Mouse (Mus musculus) MEL (cell line): ENCODE measurements around the gene Ankrd40. TPM values are rescaled to one million over a fixed set of nuclear protein-coding genes. Genes with fewer than 3 reads are reported as not detected.
A peak's percentile ranks its signal among the peaks of the same experiment; 100 is the strongest.

Source experiments
- DNase-seq: peaks from one replicate; pipeline ENCODE4 v3.0.0; 2011; ENCODE audit warnings: low read depth, low spot score
- H3K27ac ChIP-seq: 2 replicates; pipeline ENCODE4 v1.5.1; 2012; ENCODE audit warnings: low read depth, mild to moderate bottlenecking, control low read depth, low read length, moderate library complexity; ENCODE audit not compliant: control insufficient read depth
- H3K27me3 ChIP-seq, 2 experiments: fragments of 150-350 bp in 1 of 2; sonication (generic) in 1 of 2; 2 replicates each; pipeline ENCODE4 v1.6.1; 2012; ENCODE audit warnings: low read length in 2 of 2, mild to moderate bottlenecking in 2 of 2, improper control_type of control experiment in 1 of 2, moderate library complexity in 1 of 2; ENCODE audit not compliant: insufficient read depth in 2 of 2, control insufficient read depth in 1 of 2
- H3K36me3 ChIP-seq, 2 experiments: 2 replicates each; pipeline ENCODE4 v1.6.1; 2012 to 2014; ENCODE audit warnings: low read length in 2 of 2, improper control_type of control experiment in 1 of 2, inconsistent platforms in 1 of 2, mild to moderate bottlenecking in 1 of 2; ENCODE audit not compliant: insufficient read depth in 2 of 2, control insufficient read depth in 1 of 2
- H3K4me1 ChIP-seq, 2 experiments: fragments of 150-350 bp in 1 of 2; sonication (generic) in 1 of 2; 2 replicates each; pipeline ENCODE4 v1.6.1; 2012; ENCODE audit warnings: low read length in 2 of 2, improper control_type of control experiment in 1 of 2, mild to moderate bottlenecking in 1 of 2; ENCODE audit not compliant: insufficient read depth in 2 of 2, control insufficient read depth in 1 of 2
- H3K4me3 ChIP-seq, 2 experiments: fragments of 150-350 bp in 1 of 2; sonication (generic) in 1 of 2; 2 replicates each; pipeline ENCODE4 v1.5.1; 2012; ENCODE audit warnings: low read depth in 2 of 2, low read length in 2 of 2, mild to moderate bottlenecking in 2 of 2, moderate library complexity in 2 of 2, control low read depth in 1 of 2, improper control_type of control experiment in 1 of 2; ENCODE audit not compliant: control insufficient read depth in 1 of 2, insufficient read depth in 1 of 2
- H3K79me2 ChIP-seq: 2 replicates; pipeline ENCODE4 v1.6.1; 2012; ENCODE audit warnings: mild to moderate bottlenecking, low read length, moderate library complexity; ENCODE audit not compliant: control insufficient read depth, poor library complexity, insufficient read depth
- H3K9ac ChIP-seq: 2 replicates; pipeline ENCODE4 v1.6.1; 2012; ENCODE audit warnings: low read depth, mild to moderate bottlenecking, control low read depth, low read length, moderate library complexity; ENCODE audit not compliant: control insufficient read depth, poor library complexity, severe bottlenecking
- H3K9me3 ChIP-seq: fragments of 150-350 bp; sonication (generic); replicated peaks from 2 replicates; pipeline ENCODE4 v1.6.1; 2012; ENCODE audit warnings: mild to moderate bottlenecking, low read length, improper control_type of control experiment, moderate library complexity; ENCODE audit not compliant: insufficient read depth
- BHLHE40 ChIP-seq: IDR thresholded peaks from 2 replicates; pipeline ENCODE4 v1.6.1; 2012; ENCODE audit warnings: low read depth, mild to moderate bottlenecking, inconsistent platforms, low read length, improper control_type of control experiment, borderline replicate concordance
- CHD1 ChIP-seq: IDR thresholded peaks from 2 replicates; pipeline ENCODE4 v1.6.1; 2012; ENCODE audit warnings: low read depth, mild to moderate bottlenecking, inconsistent platforms, low read length, improper control_type of control experiment
- CHD2 ChIP-seq: IDR thresholded peaks from 2 replicates; pipeline ENCODE4 v1.6.1; 2011; ENCODE audit warnings: low read length, improper control_type of control experiment
- CTCF ChIP-seq, 3 experiments: IDR thresholded peaks in 2 of 3; conservative IDR thresholded peaks in 1 of 3; 2 replicates each; pipeline ENCODE4 v1.5.1; 2011 to 2012; ENCODE audit warnings: low read length in 3 of 3, low read depth in 2 of 3, mild to moderate bottlenecking in 2 of 3, improper control_type of control experiment in 1 of 3, inconsistent platforms in 1 of 3, mixed read lengths in 1 of 3, moderate library complexity in 1 of 3; ENCODE audit not compliant: control insufficient read depth in 1 of 3, insufficient read depth in 1 of 3, poor library complexity in 1 of 3, severe bottlenecking in 1 of 3
- EP300 ChIP-seq, 2 experiments: IDR thresholded peaks; 2 replicates each; pipeline ENCODE4 v1.6.1; 2011; ENCODE audit warnings: improper control_type of control experiment in 2 of 2, low read length in 2 of 2, low read depth in 1 of 2, mild to moderate bottlenecking in 1 of 2
- ETS1 ChIP-seq: IDR thresholded peaks from 2 replicates; pipeline ENCODE4 v1.6.1; 2012; ENCODE audit warnings: low read depth, mild to moderate bottlenecking, inconsistent platforms, low read length, improper control_type of control experiment, moderate library complexity
- GABPA ChIP-seq: IDR thresholded peaks from 2 replicates; pipeline ENCODE4 v1.6.1; 2012; ENCODE audit warnings: low read depth, mild to moderate bottlenecking, inconsistent platforms, low read length, improper control_type of control experiment, moderate library complexity
- JUND ChIP-seq: IDR thresholded peaks from 2 replicates; pipeline ENCODE4 v1.6.1; 2011; ENCODE audit warnings: low read depth, mild to moderate bottlenecking, improper control_type of control experiment, low read length
- MAX ChIP-seq: IDR thresholded peaks from 2 replicates; pipeline ENCODE4 v1.6.1; 2011; ENCODE audit warnings: low read length, improper control_type of control experiment
- MAZ ChIP-seq: IDR thresholded peaks from 2 replicates; pipeline ENCODE4 v1.6.1; 2012; ENCODE audit warnings: low read depth, mild to moderate bottlenecking, inconsistent platforms, low read length, improper control_type of control experiment
- MEF2A ChIP-seq: IDR thresholded peaks from 2 replicates; pipeline ENCODE4 v1.6.1; 2014; ENCODE audit warnings: low read depth, mild to moderate bottlenecking, inconsistent platforms, low read length, improper control_type of control experiment; ENCODE audit not compliant: poor library complexity, insufficient replicate concordance, severe bottlenecking; ENCODE audit errors: extremely low read depth
- MXI1 ChIP-seq: IDR thresholded peaks from 2 replicates; pipeline ENCODE4 v1.6.1; 2011; ENCODE audit warnings: mild to moderate bottlenecking, low read depth, low read length, improper control_type of control experiment
- MYB ChIP-seq: IDR thresholded peaks from 2 replicates; pipeline ENCODE4 v1.6.1; 2011; ENCODE audit warnings: mild to moderate bottlenecking, low read depth, low read length, improper control_type of control experiment
- NELFE ChIP-seq: IDR thresholded peaks from 2 replicates; pipeline ENCODE4 v1.6.1; 2011; ENCODE audit warnings: low read depth, low read length, improper control_type of control experiment
- NRF1 ChIP-seq: IDR thresholded peaks from 2 replicates; pipeline ENCODE4 v1.6.1; 2014; ENCODE audit warnings: low read depth, mild to moderate bottlenecking, inconsistent platforms, low read length, improper control_type of control experiment, moderate library complexity; ENCODE audit not compliant: poor library complexity, insufficient read depth, severe bottlenecking
- POLR2AphosphoS2 ChIP-seq: IDR thresholded peaks from 2 replicates; pipeline ENCODE4 v1.6.1; 2011; ENCODE audit warnings: low read length, improper control_type of control experiment
- RAD21 ChIP-seq: IDR thresholded peaks from 2 replicates; pipeline ENCODE4 v1.6.1; 2011; ENCODE audit warnings: mild to moderate bottlenecking, low read depth, low read length, improper control_type of control experiment
- SMC3 ChIP-seq: IDR thresholded peaks from 2 replicates; pipeline ENCODE4 v1.6.1; 2011; ENCODE audit warnings: low read depth, low read length, improper control_type of control experiment
- TAL1 ChIP-seq: IDR thresholded peaks from 2 replicates; pipeline ENCODE4 v1.6.1; 2012; ENCODE audit warnings: mild to moderate bottlenecking, inconsistent platforms, low read length, moderate library complexity, mixed read lengths
- UBTF ChIP-seq: IDR thresholded peaks from 2 replicates; pipeline ENCODE4 v1.6.1; 2012; ENCODE audit warnings: low read depth, mild to moderate bottlenecking, inconsistent platforms, low read length, improper control_type of control experiment, moderate library complexity, borderline replicate concordance; ENCODE audit not compliant: insufficient read depth
- ZC3H11A ChIP-seq: IDR thresholded peaks from 2 replicates; pipeline ENCODE4 v1.6.1; 2012; ENCODE audit warnings: low read depth, mild to moderate bottlenecking, inconsistent platforms, low read length, improper control_type of control experiment
- polyA plus RNA-seq, 2 experiments: library from polyadenylated mRNA; stranded (reverse) in 1 of 2; unstranded in 1 of 2; fragments of >175 nt in 1 of 2; fragments of >200 nt in 1 of 2; gene quantifications; 2 replicates each; pipeline versions ENCODE4 v1.2.1 to v1.2.4; 2012; ENCODE audit warnings: low replicate concordance in 2 of 2, low read depth in 1 of 2; ENCODE audit not compliant: insufficient read length in 2 of 2, insufficient read depth in 1 of 2, missing spikeins in 1 of 2
- total RNA-seq: library from RNA; depleted of rRNA; stranded (reverse); fragments of 300-350 nt; gene quantifications from 2 replicates; pipeline ENCODE4 v1.2.3, GENCODE M21; 2012

Gene Ankrd40
- total and polyA plus RNA-seq, 3 experiments, result 37.1 to 60.0 TPM; not detected in 1

- Histone ChIP-seq H3K9me3 (no peaks in the 10 kb centered on the region), H3K27ac (no peak overlapping the region), H3K4me3 (no peak overlapping the region), H3K79me2 (no peaks in the 10 kb centered on the region), H3K36me3 (no peaks in the 10 kb centered on the region), H3K4me1 (no peaks in the 10 kb centered on the region), H3K27me3 (peaks cover 6 to 17% of the 10 kb centered on the region in 2 experiments; a peak in 3 of 4 replicates), H3K9ac (no peak overlapping the region)
- no peak for TF ChIP-seq CHD2
- no peak for TF ChIP-seq JUND
- TF ChIP-seq MEF2A, result no peak
- TF ChIP-seq CHD1, result no peak
- no peak for TF ChIP-seq NELFE
- TF ChIP-seq MAX, result no peak
- TF ChIP-seq MXI1, result no peak
- TF ChIP-seq UBTF, result no peak
- TF ChIP-seq ZC3H11A, result no peak
- no peak for TF ChIP-seq SMC3
- TF ChIP-seq POLR2AphosphoS2, result no peak
- TF ChIP-seq GABPA, result no peak
- TF ChIP-seq RAD21, result no peak
- TF ChIP-seq NRF1, result no peak
- no peak for DNase-seq
Measured at GRCm38 (mm10) chr11:94379736-94380135, 51.9 kb downstream of the Ankrd40 start.

DNA sequence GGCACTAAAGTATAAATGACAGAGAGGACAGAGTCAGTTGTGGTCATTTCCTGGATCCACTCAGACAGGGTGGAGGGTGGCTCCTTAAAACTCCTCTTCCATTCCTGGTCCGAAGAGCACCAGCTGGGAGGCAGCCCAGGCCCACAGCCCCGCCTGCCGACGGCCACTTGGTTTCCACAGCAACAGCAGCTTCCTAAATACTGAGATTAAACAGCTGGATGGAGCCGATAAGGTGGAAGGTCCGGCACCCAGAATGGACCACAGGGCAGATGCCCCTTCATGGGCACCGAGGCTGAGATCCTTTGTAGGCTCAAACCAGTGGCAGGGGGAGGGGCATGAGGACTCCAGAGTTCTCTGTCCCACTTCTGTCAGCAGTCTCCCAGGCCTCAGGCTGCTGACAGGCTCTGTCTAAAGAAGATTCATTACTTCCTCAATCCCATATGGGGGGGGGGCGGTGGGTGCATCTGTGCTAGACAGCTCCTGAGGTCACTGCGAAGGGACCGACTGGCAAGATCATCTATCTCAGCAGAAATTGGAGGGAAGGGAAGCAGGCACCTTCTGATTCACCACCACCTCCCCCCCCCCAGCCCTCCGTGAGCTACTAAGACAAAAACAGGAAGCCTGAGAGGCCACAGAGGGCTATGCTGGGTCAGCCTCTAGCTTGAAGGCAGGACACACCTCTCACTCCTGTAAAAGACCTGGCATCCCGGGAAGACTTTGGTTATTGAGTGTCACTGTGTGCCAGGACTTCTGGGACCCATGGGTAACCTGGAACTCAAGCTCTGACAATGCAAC, 58.4 kb downstream of the Ankrd40 start:
- Histone ChIP-seq H3K9ac (no peak overlapping the region), H3K9me3 (no peaks in the 10 kb centered on the region), H3K4me3 (no peak overlapping the region), H3K27ac (no peak overlapping the region), H3K79me2 (no peaks in the 10 kb centered on the region), H3K27me3 (peaks cover 10 to 18% of the 10 kb centered on the region in 2 experiments), H3K4me1 (peaks cover 0 to 15% of the 10 kb centered on the region in 2 experiments; a peak in 2 of 4 replicates), H3K36me3 (peaks cover 0 to 4% of the 10 kb centered on the region in 2 experiments; a peak in 1 of 4 replicates)
- DNase-seq, result peak; percentile 70
- TF ChIP-seq TAL1 (peak; percentile 36; the same call in 1 of the 2 replicates), ETS1 (peak; percentile 39; the same call in 1 of the 2 replicates), BHLHE40 (no peak), MAZ (peak; percentile 63; the same call in 1 of the 2 replicates), MYB (no peak), CTCF (IDR thresholded peaks at IDR 0.05 in 2 of 3, conservative IDR thresholded peaks at IDR 0.05 in 1 of 3; ENCODE audit: control insufficient read depth in 1 of 3, insufficient read depth in 1 of 3, low read depth in 2 of 3, low read length in 3 of 3, poor library complexity in 1 of 3, severe bottlenecking in 1 of 3) (no peak), EP300 (IDR thresholded peaks at IDR 0.05; ENCODE audit: low read depth in 1 of 2, low read length in 2 of 2) (peak in 1 of 2 experiments; percentile 39; a peak in 3 of 4 replicates)
